Mouse (Mus musculus) heart, embryonic 13.5 days (tissue): ENCODE results near the gene Lypd3. TPM values are rescaled to one million over a fixed set of nuclear protein-coding genes. Genes with fewer than 3 reads are reported as not detected.

ENCODE experiments used
- ATAC-seq: fragments of 200-750 bp; cut with Nextera tagmentation; 2 replicates; pipeline ENCODE4 v1.8.0; 2017; ENCODE audit warnings: moderate TSS enrichment; ENCODE audit not compliant: insufficient number of reproducible peaks, low FRiP score, low TSS enrichment; ENCODE audit errors: extremely low read depth
- H3K27ac ChIP-seq: fragments of 300-500 bp; sonication (generic); replicated peaks from 2 replicates; pipeline ENCODE4 v1.5.1; 2015; ENCODE audit warnings: moderate library complexity, mild to moderate bottlenecking, inconsistent platforms
- H3K27me3 ChIP-seq: fragments of 300-500 bp; sonication (generic); replicated peaks from 2 replicates; pipeline ENCODE4 v1.6.1; 2015; ENCODE audit warnings: mild to moderate bottlenecking, inconsistent platforms
- H3K36me3 ChIP-seq: fragments of 300-500 bp; sonication (generic); 2 replicates; pipeline ENCODE4 v1.6.1; 2015; ENCODE audit warnings: mild to moderate bottlenecking, inconsistent platforms
- H3K4me1 ChIP-seq: fragments of 300-500 bp; sonication (generic); 2 replicates; pipeline ENCODE4 v1.6.1; 2015; ENCODE audit warnings: inconsistent platforms
- H3K4me2 ChIP-seq: fragments of 300-500 bp; sonication (generic); 2 replicates; pipeline ENCODE4 v1.6.1; 2015; ENCODE audit warnings: inconsistent platforms, mild to moderate bottlenecking, moderate library complexity
- H3K4me3 ChIP-seq: fragments of 300-500 bp; sonication (generic); 2 replicates; pipeline ENCODE4 v1.5.1; 2015; ENCODE audit warnings: moderate library complexity, mild to moderate bottlenecking, inconsistent platforms
- H3K9ac ChIP-seq: fragments of 300-500 bp; sonication (generic); 2 replicates; pipeline ENCODE4 v1.6.1; 2015; ENCODE audit warnings: inconsistent platforms, mild to moderate bottlenecking, moderate library complexity
- H3K9me3 ChIP-seq: fragments of 300-500 bp; sonication (generic); 2 replicates; pipeline ENCODE4 v1.6.1; 2016; ENCODE audit warnings: inconsistent platforms
- WGBS: fragments of 180-500 bp; shearing (Covaris S2); methylation state at CpG from one replicate; pipeline ENCODE4 v1.1.7; 2015; ENCODE audit warnings: mixed read lengths; 5-methylcytosine and 5-hydroxymethylcytosine counted together
- polyA plus RNA-seq: library from polyadenylated mRNA; unstranded; fragments of >200 nt; fragmentation: Nextera tagmentation; extraction: Ambion mirVana; gene quantifications from 2 replicates; pipeline ENCODE4 v1.2.1, GENCODE M21; 2015

Lypd3 gene
- polyA plus RNA-seq, 1 experiment from 2014 or later = 0.20 TPM

DNA sequence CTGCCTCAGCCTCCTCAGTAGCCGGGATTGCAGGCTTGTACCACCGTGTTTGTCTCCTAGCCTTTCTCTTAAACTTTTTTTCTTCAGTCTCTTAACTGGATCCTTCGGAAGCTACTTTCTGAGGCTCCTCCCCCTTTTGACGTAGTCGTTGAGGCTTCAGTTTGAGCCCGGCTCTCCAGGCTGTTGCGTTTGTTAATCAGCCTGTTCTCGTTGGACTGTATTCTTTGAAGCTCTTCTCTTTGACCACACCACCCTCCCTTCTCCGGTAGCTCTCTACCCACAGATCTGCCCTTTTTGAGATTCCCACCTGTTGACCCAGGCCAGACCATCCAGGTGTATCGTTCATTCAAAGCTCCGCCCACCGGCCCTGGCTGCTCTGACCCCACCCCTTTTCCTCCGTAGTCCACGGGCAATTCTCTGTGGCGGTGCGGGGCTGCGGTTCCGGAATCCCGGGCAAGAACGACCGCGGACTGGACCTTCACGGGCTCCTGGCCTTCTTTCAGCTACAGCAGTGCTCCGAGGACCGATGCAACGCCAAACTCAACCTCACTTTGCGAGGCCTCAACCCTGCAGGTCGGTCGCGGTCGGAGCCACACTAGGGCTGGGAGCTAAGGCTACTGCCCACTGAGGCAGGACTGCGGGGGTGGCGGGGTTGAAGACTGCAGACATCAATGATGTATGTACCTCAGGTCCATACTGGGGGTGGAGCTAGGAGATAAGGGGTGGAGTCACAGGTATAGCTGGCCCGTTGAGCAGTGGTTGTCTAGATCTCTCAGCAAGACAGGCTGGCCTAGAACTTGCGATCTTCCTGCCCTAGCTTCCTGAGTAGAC, 1.9 kb downstream of the Lypd3 start:
- peaks cover 11% of the 10 kb centered on the region for H3K4me1 ChIP-seq
- H3K4me3 ChIP-seq = peak overlapping the region; percentile 48
- peak; percentile 19; the same call in 1 of the 2 replicates for ATAC-seq
- 4% methylated on average over 35 of the region's 35 CpGs for WGBS
- no peak overlapping the region for H3K27ac ChIP-seq
- H3K36me3 ChIP-seq = no peaks in the 10 kb centered on the region
- peak overlapping the region; percentile 56; the same call in 1 of the 2 replicates for H3K9ac ChIP-seq
- peaks cover 88% of the 10 kb centered on the region for H3K27me3 ChIP-seq
- peak overlapping the region; percentile 75 for H3K4me2 ChIP-seq
- H3K9me3 ChIP-seq = no peaks in the 10 kb centered on the region

DNA sequence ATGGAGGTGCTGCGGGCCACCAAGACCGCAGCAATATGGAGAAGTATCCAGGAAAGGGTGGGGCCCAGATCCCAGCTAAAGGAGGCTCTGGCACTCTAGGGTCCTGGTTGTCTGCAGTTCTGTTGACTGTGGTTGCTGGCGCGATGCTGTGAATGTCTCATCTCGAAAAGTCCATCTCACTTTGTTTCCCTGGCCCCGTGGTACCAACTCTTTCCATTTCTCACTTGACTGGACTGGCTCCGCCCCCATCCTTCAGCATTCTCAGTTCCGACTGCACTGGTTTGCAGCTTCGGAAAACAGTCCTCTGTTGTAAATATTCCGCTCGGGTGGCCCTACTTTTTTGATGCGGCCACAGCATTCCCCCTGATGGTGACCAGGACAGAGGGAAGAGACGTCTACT, 4.1 kb downstream of the Lypd3 start:
- H3K9ac ChIP-seq = no peak overlapping the region
- H3K4me1 ChIP-seq = peaks cover 11% of the 10 kb centered on the region
- peaks cover 91% of the 10 kb centered on the region for H3K27me3 ChIP-seq
- WGBS = 59% methylated on average over 13 of the region's 13 CpGs
- no peaks in the 10 kb centered on the region for H3K36me3 ChIP-seq
- H3K9me3 ChIP-seq = no peaks in the 10 kb centered on the region
- H3K27ac ChIP-seq = no peak overlapping the region
- no peak overlapping the region for H3K4me3 ChIP-seq
- ATAC-seq = no peak
- H3K4me2 ChIP-seq = no peak overlapping the region

DNA sequence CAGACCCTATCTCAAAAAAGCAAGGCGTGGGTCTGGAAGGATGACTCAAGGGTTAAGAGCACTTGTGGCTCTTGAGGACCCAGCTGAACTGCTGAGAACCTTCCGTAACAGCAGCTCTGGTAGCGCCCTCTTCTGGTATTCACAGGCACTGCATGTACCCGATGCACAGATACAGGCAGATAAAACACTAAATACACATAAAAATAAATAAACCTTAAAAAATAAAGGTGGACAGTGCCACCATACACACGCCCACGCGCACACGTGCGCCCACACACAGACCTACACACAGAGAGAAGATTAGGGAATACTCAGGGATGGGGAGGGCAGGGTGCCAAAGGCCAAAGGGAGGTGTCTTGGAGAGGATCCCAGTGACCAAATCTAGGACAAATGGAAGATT, 6.1 kb downstream of the Lypd3 start:
- 9% methylated on average over 9 of the region's 9 CpGs for WGBS
- Histone ChIP-seq H3K4me1 (peaks cover 10% of the 10 kb centered on the region), H3K4me2 (no peak overlapping the region), H3K27ac (no peak overlapping the region), H3K9me3 (no peaks in the 10 kb centered on the region), H3K4me3 (no peak overlapping the region), H3K9ac (no peak overlapping the region), H3K36me3 (no peaks in the 10 kb centered on the region), H3K27me3 (peaks cover 79% of the 10 kb centered on the region)
- ATAC-seq = no peak

DNA sequence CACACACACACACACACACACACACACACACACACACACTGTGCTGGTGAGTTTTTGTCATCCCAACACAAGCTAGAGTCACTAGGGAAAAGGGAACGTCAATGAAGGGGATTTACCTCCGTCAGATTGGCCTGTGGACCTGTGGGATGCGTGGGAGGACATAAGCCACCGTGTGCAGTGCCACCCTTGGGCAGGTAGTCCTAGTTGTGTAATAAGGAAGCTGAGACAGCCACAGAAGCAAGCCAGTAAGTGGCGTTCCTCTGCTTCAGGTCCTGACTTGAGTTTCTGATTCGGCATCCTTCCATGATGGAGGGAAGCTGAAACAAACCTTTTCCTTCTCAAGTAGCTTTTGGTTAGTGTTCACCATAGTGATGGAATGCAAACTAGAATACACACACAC, 8.1 kb downstream of the Lypd3 start:
- Histone ChIP-seq H3K27me3 (peaks cover 59% of the 10 kb centered on the region), H3K4me2 (no peak overlapping the region), H3K4me1 (no peaks in the 10 kb centered on the region), H3K36me3 (no peaks in the 10 kb centered on the region), H3K4me3 (no peak overlapping the region), H3K9me3 (no peaks in the 10 kb centered on the region), H3K9ac (no peak overlapping the region), H3K27ac (no peak overlapping the region)
- ATAC-seq = no peak
- 78% methylated on average over 6 of the region's 6 CpGs for WGBS

GRCm38 (mm10) chr7:24644996-24645395, 8.6 kb downstream of the Lypd3 start:
- Histone ChIP-seq H3K9me3 (no peaks in the 10 kb centered on the region), H3K27me3 (peaks cover 54% of the 10 kb centered on the region), H3K4me1 (no peaks in the 10 kb centered on the region), H3K4me2 (no peak overlapping the region), H3K36me3 (no peaks in the 10 kb centered on the region), H3K9ac (no peak overlapping the region), H3K4me3 (no peak overlapping the region), H3K27ac (no peak overlapping the region)
- WGBS = 68% methylated on average over 7 of the region's 7 CpGs
- no peak for ATAC-seq

GRCm38 (mm10) chr7:24646486-24646885, 10.1 kb downstream of the Lypd3 start:
- Histone ChIP-seq H3K4me2 (no peak overlapping the region), H3K4me1 (no peaks in the 10 kb centered on the region), H3K4me3 (no peak overlapping the region), H3K9ac (no peak overlapping the region), H3K27ac (no peak overlapping the region), H3K9me3 (no peaks in the 10 kb centered on the region), H3K27me3 (peaks cover 39% of the 10 kb centered on the region), H3K36me3 (no peaks in the 10 kb centered on the region)
- no peak for ATAC-seq
- 68% methylated on average over 7 of the region's 7 CpGs for WGBS

- Histone ChIP-seq H3K36me3 (no peaks in the 10 kb centered on the region), H3K4me1 (no peaks in the 10 kb centered on the region), H3K9me3 (no peaks in the 10 kb centered on the region), H3K27ac (no peak overlapping the region), H3K9ac (no peak overlapping the region), H3K4me2 (no peak overlapping the region), H3K4me3 (no peak overlapping the region), H3K27me3 (no peaks in the 10 kb centered on the region)
- no peak for ATAC-seq
- 19% methylated on average over 7 of the region's 7 CpGs for WGBS
These were observed 17.3 kb downstream of the Lypd3 start for GRCm38 (mm10) chr7:24653681-24654080.

- Histone ChIP-seq H3K9me3 (no peaks in the 10 kb centered on the region), H3K36me3 (no peaks in the 10 kb centered on the region), H3K4me2 (no peak overlapping the region), H3K4me3 (no peak overlapping the region), H3K4me1 (no peaks in the 10 kb centered on the region), H3K27ac (no peak overlapping the region), H3K27me3 (no peaks in the 10 kb centered on the region), H3K9ac (no peak overlapping the region)
- WGBS = 43% methylated on average over 12 of the region's 12 CpGs
- ATAC-seq = no peak
These were observed 23.5 kb downstream of the Lypd3 start for GRCm38 (mm10) chr7:24659737-24660357.

- no peak overlapping the region for H3K4me2 ChIP-seq
- H3K36me3 ChIP-seq = no peaks in the 10 kb centered on the region
- H3K4me1 ChIP-seq = no peaks in the 10 kb centered on the region
- WGBS = 57% methylated on average over 17 of the region's 17 CpGs
- H3K9ac ChIP-seq = no peak overlapping the region
- no peak overlapping the region for H3K4me3 ChIP-seq
- ATAC-seq = no peak
- H3K27me3 ChIP-seq = no peaks in the 10 kb centered on the region
- no peak overlapping the region for H3K27ac ChIP-seq
- no peaks in the 10 kb centered on the region for H3K9me3 ChIP-seq
These were observed 25.0 kb downstream of the Lypd3 start for GRCm38 (mm10) chr7:24661118-24661904.

GRCm38 (mm10) chr7:24662575-24662974, 26.2 kb downstream of the Lypd3 start:
- no peak for ATAC-seq
- H3K27ac ChIP-seq = no peak overlapping the region
- WGBS = 12% methylated on average over 8 of the region's 8 CpGs
- no peak overlapping the region for H3K4me2 ChIP-seq
- no peaks in the 10 kb centered on the region for H3K27me3 ChIP-seq
- no peaks in the 10 kb centered on the region for H3K36me3 ChIP-seq
- no peak overlapping the region for H3K9ac ChIP-seq
- H3K4me1 ChIP-seq = no peaks in the 10 kb centered on the region
- no peak overlapping the region for H3K4me3 ChIP-seq
- no peaks in the 10 kb centered on the region for H3K9me3 ChIP-seq

DNA sequence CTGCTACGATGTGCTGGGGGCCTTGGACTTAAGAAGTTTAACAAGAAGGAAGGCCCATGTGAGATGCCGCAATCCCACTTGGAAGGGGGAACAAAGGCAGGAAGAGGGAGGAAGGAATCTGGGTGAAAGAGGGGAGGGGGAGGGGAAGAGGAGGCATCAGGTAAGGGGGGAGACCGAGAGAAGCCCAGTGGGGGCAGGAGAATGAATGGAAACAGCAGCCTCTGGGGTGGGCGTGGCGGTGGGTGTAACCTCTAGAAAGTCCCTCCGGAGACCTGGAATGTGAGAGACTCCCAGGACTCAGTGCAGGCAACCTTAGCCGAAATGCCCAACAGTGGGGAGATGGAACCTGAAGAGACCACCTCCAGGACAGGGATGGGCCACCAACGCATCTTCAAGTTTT, 28.0 kb downstream of the Lypd3 start:
- no peaks in the 10 kb centered on the region; the same call in 1 of the 2 replicates for H3K27me3 ChIP-seq
- no peak overlapping the region for H3K4me2 ChIP-seq
- no peak for ATAC-seq
- no peaks in the 10 kb centered on the region for H3K9me3 ChIP-seq
- H3K4me1 ChIP-seq = no peaks in the 10 kb centered on the region
- WGBS = 41% methylated on average over 8 of the region's 8 CpGs
- no peak overlapping the region for H3K4me3 ChIP-seq
- no peak overlapping the region for H3K9ac ChIP-seq
- no peaks in the 10 kb centered on the region for H3K36me3 ChIP-seq
- H3K27ac ChIP-seq = no peak overlapping the region
